Mouse (Mus musculus) liver, postnatal 0 days (tissue): ENCODE data around the gene Havcr2. TPM values are rescaled to one million over a fixed set of nuclear protein-coding genes. Genes with fewer than 3 reads are reported as not detected.
"Not testable (repeated sequence)": the region's sequence is repeated elsewhere in the genome, so short reads cannot be mapped to it uniquely, and the experiment has no call there.

ENCODE experiments used
- ATAC-seq: fragments of 200-750 bp; cut with Nextera tagmentation; 2 replicates; pipeline ENCODE4 v1.8.0; 2017; ENCODE audit warnings: mild to moderate bottlenecking, moderate library complexity
- DNase-seq: peaks from one replicate; pipeline ENCODE4 v3.0.0-alpha.2; 2016
- H3K27ac ChIP-seq: fragments of 300-500 bp; sonication (generic); 2 replicates; pipeline ENCODE4 v1.5.1; 2014; ENCODE audit warnings: antibody characterized with exemption, moderate library complexity, mild to moderate bottlenecking, low read depth
- H3K27me3 ChIP-seq: fragments of 300-500 bp; sonication (generic); 2 replicates; pipeline ENCODE4 v1.6.1; 2014; ENCODE audit warnings: low read length, control low read depth, mixed read lengths; ENCODE audit not compliant: insufficient read depth
- H3K36me3 ChIP-seq: fragments of 300-500 bp; sonication (generic); replicated peaks from 2 replicates; pipeline ENCODE4 v1.6.1; 2014; ENCODE audit warnings: mild to moderate bottlenecking, control low read depth, low read length, moderate library complexity, mixed read lengths; ENCODE audit not compliant: insufficient read depth
- H3K4me1 ChIP-seq: fragments of 300-500 bp; sonication (generic); 2 replicates; pipeline ENCODE4 v1.6.1; 2014; ENCODE audit warnings: antibody characterized with exemption, mild to moderate bottlenecking, control low read depth; ENCODE audit not compliant: insufficient read depth
- H3K4me2 ChIP-seq: fragments of 300-500 bp; sonication (generic); 2 replicates; pipeline ENCODE4 v1.6.1; 2014; ENCODE audit warnings: low read depth, mild to moderate bottlenecking, low read length, moderate library complexity, mixed read lengths
- H3K4me3 ChIP-seq: fragments of 300-500 bp; sonication (generic); 2 replicates; pipeline ENCODE4 v1.5.1; 2014; ENCODE audit warnings: low read depth, low read length
- H3K9ac ChIP-seq: fragments of 300-500 bp; sonication (generic); replicated peaks from 2 replicates; pipeline ENCODE4 v1.6.1; 2014; ENCODE audit warnings: mild to moderate bottlenecking, moderate library complexity
- H3K9me3 ChIP-seq: fragments of 300-500 bp; sonication (generic); 2 replicates; pipeline ENCODE4 v1.6.1; 2016; ENCODE audit warnings: mild to moderate bottlenecking, control low read depth, low read length, mixed read lengths
- CTCF ChIP-seq: sonication (generic); IDR thresholded peaks from 2 replicates; pipeline ENCODE4 v1.5.1; 2016; ENCODE audit warnings: antibody characterized with exemption, low read depth
- EP300 ChIP-seq: IDR thresholded peaks from 2 replicates; pipeline ENCODE4 v1.6.1; 2016; ENCODE audit warnings: antibody characterized with exemption, low read depth, mild to moderate bottlenecking
- WGBS: fragments of 180-500 bp; shearing (Covaris S2); extraction: QIAGEN DNeasy Blood & Tissue Kit; methylation state at CpG from one replicate; pipeline ENCODE4 v1.1.7; 2014; ENCODE audit not compliant: insufficient replicate concordance; 5-methylcytosine and 5-hydroxymethylcytosine counted together
- polyA plus RNA-seq: library from polyadenylated mRNA; unstranded; fragments of >200 nt; fragmentation: Nextera tagmentation; extraction: Ambion mirVana; gene quantifications from 2 replicates; pipeline ENCODE4 v1.2.1, GENCODE M21; 2015

Gene Havcr2
- polyA plus RNA-seq, 1 experiment from 2014 or later: 0.28 TPM

- ATAC-seq: no peak
- Histone ChIP-seq H3K27ac (no peak overlapping the region), H3K4me3 (no peak overlapping the region), H3K9ac (no peak overlapping the region), H3K4me1 (no peaks in the 10 kb centered on the region), H3K27me3 (no peaks in the 10 kb centered on the region), H3K9me3 (no peaks in the 10 kb centered on the region), H3K36me3 (no peaks in the 10 kb centered on the region), H3K4me2 (no peak overlapping the region)
- no peak for DNase-seq
- no peak for TF ChIP-seq CTCF
- TF ChIP-seq EP300: no peak
- 80% methylated on average over 4 of the region's 4 CpGs for WGBS
Observed at GRCm38 (mm10) chr11:46474220-46474619, 19.5 kb downstream of the Havcr2 start.

- WGBS: 62% methylated on average over 9 of the region's 9 CpGs
- no peak overlapping the region for H3K4me2 ChIP-seq
- no peaks in the 10 kb centered on the region for H3K27me3 ChIP-seq
- no peak for TF ChIP-seq EP300
- no peak for TF ChIP-seq CTCF
- H3K27ac ChIP-seq: no peak overlapping the region
- no peaks in the 10 kb centered on the region for H3K9me3 ChIP-seq
- ATAC-seq (no peak), DNase-seq (no peak)
- H3K9ac ChIP-seq: no peak overlapping the region
- H3K36me3 ChIP-seq: no peaks in the 10 kb centered on the region
- H3K4me1 ChIP-seq: no peaks in the 10 kb centered on the region
- H3K4me3 ChIP-seq: no peak overlapping the region
Observed at GRCm38 (mm10) chr11:46479311-46479710, 24.6 kb downstream of the Havcr2 start.

- H3K4me3 ChIP-seq: no peak overlapping the region
- no peaks in the 10 kb centered on the region for H3K36me3 ChIP-seq
- peak; percentile 50 for ATAC-seq
- no peaks in the 10 kb centered on the region for H3K9me3 ChIP-seq
- no peaks in the 10 kb centered on the region for H3K27me3 ChIP-seq
- H3K4me1 ChIP-seq: no peaks in the 10 kb centered on the region
- no peak overlapping the region for H3K4me2 ChIP-seq
- no peak for DNase-seq
- H3K9ac ChIP-seq: no peak overlapping the region
- peak overlapping the region; percentile 57; the same call in 1 of the 2 replicates for H3K27ac ChIP-seq
- WGBS: 21% methylated on average over 7 of the region's 7 CpGs
- TF ChIP-seq EP300 (no peak), CTCF (no peak)
Observed at GRCm38 (mm10) chr11:46480517-46480916, 25.8 kb downstream of the Havcr2 start.

GRCm38 (mm10) chr11:46488231-46488630 lies 33.5 kb downstream of the Havcr2 start:
- no peak overlapping the region for H3K9ac ChIP-seq
- no peak overlapping the region for H3K4me2 ChIP-seq
- no peak overlapping the region for H3K27ac ChIP-seq
- H3K27me3 ChIP-seq: no peaks in the 10 kb centered on the region
- H3K4me3 ChIP-seq: no peak overlapping the region
- no peaks in the 10 kb centered on the region for H3K9me3 ChIP-seq
- TF ChIP-seq CTCF (peak; percentile 45), EP300 (no peak)
- no peaks in the 10 kb centered on the region for H3K4me1 ChIP-seq
- DNase-seq (no peak), ATAC-seq (no peak)
- WGBS: 20% methylated on average over 1 of the region's 1 CpGs
- no peaks in the 10 kb centered on the region for H3K36me3 ChIP-seq

GRCm38 (mm10) chr11:46488650-46489049 lies 33.9 kb downstream of the Havcr2 start:
- no peaks in the 10 kb centered on the region for H3K27me3 ChIP-seq
- H3K36me3 ChIP-seq: no peaks in the 10 kb centered on the region
- DNase-seq (no peak), ATAC-seq (no peak)
- no peaks in the 10 kb centered on the region for H3K9me3 ChIP-seq
- H3K4me1 ChIP-seq: no peaks in the 10 kb centered on the region
- no peak overlapping the region for H3K4me3 ChIP-seq
- H3K27ac ChIP-seq: no peak overlapping the region
- no peak overlapping the region for H3K4me2 ChIP-seq
- 62% methylated on average over 2 of the region's 2 CpGs for WGBS
- TF ChIP-seq EP300 (no peak), CTCF (no peak)
- no peak overlapping the region for H3K9ac ChIP-seq

- no peak for ATAC-seq
- Histone ChIP-seq H3K4me2 (no peak overlapping the region), H3K36me3 (no peaks in the 10 kb centered on the region), H3K27me3 (no peaks in the 10 kb centered on the region), H3K9ac (no peak overlapping the region), H3K4me1 (no peaks in the 10 kb centered on the region), H3K27ac (no peak overlapping the region), H3K4me3 (no peak overlapping the region), H3K9me3 (no peaks in the 10 kb centered on the region)
- TF ChIP-seq CTCF (no peak), EP300 (no peak)
- 62% methylated on average over 3 of the region's 3 CpGs for WGBS
- no peak for DNase-seq
Observed at GRCm38 (mm10) chr11:46507146-46507545, 52.4 kb downstream of the Havcr2 start.

- ATAC-seq: no peak
- no peak overlapping the region for H3K4me2 ChIP-seq
- WGBS: 91% methylated on average over 5 of the region's 5 CpGs
Observed at GRCm38 (mm10) chr11:46509900-46510299, 55.2 kb downstream of the Havcr2 start.

GRCm38 (mm10) chr11:46521341-46521740 lies 66.6 kb downstream of the Havcr2 start:
- H3K4me1 ChIP-seq, H3K27me3 ChIP-seq, H3K4me2 ChIP-seq, H3K36me3 ChIP-seq, H3K4me3 ChIP-seq, H3K27ac ChIP-seq, H3K9ac ChIP-seq, H3K9me3 ChIP-seq, DNase-seq, ATAC-seq: not testable (repeated sequence)
- WGBS: 73% methylated on average over 5 of the region's 5 CpGs

More at GRCm38 (mm10) chr11:46509900-46510299, 55.2 kb downstream of the Havcr2 start:
- no peak for TF ChIP-seq EP300
- no peak for DNase-seq
- Histone ChIP-seq H3K27me3 (no peaks in the 10 kb centered on the region), H3K36me3 (no peaks in the 10 kb centered on the region), H3K4me3 (no peak overlapping the region), H3K27ac (no peak overlapping the region), H3K9ac (no peak overlapping the region), H3K9me3 (no peaks in the 10 kb centered on the region), H3K4me1 (no peaks in the 10 kb centered on the region)
